Mouse (Mus musculus): ENCODE measurements at regions not wholly inside any gene's neighbourhood (a gene's known extent, or its start where the extent isn't known, plus 50 kb on each side); places are given as distances from the start of the nearest gene placed in this dataset.

GRCm38 (mm10) chr17:52448701-52449100 is 153.8 kb upstream of the Kcnh8 start:
- DNase-seq (ENCODE audit: low spot score in 2 of 2): no peak

- DNase-seq (ENCODE audit: low spot score in 2 of 2): no peak
These were observed 143.1 kb upstream of the Kcnh8 start for GRCm38 (mm10) chr17:52459303-52459996.

- DNase-seq (ENCODE audit: low spot score in 2 of 2): no peak
These were observed 142.5 kb upstream of the Kcnh8 start for GRCm38 (mm10) chr17:52459997-52460387.

DNA sequence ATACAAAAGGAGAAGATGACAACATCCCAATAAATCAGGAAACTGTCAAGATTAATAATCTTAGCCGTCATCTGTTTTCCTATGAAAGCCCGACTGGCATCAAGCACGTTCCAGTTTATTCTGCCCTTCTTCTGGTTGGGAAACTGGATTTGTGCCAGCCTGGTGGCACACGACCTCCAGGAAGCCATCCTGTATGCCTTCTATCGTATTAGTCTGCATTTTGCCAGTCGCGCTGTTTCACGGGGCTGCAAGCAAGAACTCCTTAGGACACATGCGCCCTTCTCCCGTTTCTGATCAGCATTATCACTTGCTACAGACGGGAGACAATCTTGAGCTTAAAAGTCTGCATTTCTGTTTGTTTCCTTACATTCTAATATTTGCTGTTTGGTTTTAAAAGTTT is 141.2 kb upstream of the Kcnh8 start:
- DNase-seq (ENCODE audit: low spot score in 2 of 2): peak in 1 of 2 experiments; percentile 22

GRCm38 (mm10) chr17:52461709-52462141 is 140.8 kb upstream of the Kcnh8 start:
- peak; percentile 68 for DNase-seq (ENCODE audit: low spot score in 2 of 2)

GRCm38 (mm10) chr17:52462361-52462760 is 140.1 kb upstream of the Kcnh8 start:
- no peak for DNase-seq (ENCODE audit: low spot score in 2 of 2)

DNA sequence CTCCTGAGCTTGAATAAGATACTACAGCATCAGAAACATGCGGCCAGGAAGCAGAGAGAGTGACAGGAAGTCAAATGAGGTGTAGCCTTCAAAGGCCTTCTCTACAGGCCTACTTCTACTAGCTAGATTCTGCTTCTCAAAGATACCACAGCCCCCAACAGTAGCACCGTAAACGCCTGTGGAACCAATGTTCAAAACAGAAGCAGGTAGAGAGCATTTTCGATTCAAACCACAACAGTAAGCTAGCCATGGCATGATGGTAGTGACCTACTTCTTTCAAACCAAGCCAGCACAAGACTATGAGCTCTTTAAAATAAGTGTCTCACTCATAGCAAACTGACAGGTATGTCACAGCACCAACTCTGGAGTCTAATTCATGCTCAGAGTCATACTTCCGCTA is 134.0 kb upstream of the Kcnh8 start:
- no peak for DNase-seq (ENCODE audit: low spot score in 2 of 2)

- no peak for DNase-seq (ENCODE audit: low spot score in 2 of 2)
These were observed 123.0 kb upstream of the Kcnh8 start for GRCm38 (mm10) chr17:52479327-52480086.

- DNase-seq (ENCODE audit: low spot score in 2 of 2): no peak
These were observed 122.3 kb upstream of the Kcnh8 start for GRCm38 (mm10) chr17:52480087-52480638.

DNA sequence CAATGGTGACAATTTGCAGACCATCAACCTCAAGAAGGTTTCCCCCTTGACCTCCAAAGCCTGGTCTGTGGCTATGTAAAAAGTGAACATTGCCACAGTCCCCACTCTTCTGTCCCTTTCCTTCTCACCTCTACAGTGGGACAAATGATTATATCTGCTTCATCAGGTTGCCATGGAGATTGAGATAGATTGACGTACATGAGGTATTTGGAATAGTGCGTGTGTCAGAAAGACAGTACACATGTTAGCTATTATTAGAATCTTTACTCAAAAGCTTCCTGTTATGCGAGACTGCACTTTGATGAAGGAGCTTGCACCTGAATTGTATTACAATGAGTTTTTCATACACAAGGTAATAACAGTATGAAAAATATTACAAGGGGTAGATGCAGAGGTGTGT is 95.7 kb upstream of the Kcnh8 start:
- no peak for DNase-seq (ENCODE audit: low spot score in 2 of 2)

DNA sequence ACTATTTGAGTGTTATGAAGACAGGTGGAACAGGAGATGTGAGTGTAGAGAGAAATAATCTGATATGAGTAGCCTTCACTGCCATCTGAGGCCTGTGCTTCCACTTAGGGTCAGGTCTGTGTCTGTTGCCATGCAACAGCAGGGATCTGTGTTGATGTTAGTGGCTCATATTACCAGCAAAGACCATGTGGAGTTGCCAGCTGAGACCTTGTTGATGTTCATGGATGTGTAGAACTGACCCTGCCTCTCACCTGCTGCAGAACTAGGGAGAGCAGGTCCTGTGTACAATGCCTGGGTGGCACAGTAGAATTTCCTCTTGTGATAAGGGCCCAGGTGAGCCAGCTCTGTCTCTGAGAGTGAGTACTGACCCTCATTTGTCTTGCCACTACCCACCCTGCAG is 72.2 kb upstream of the Kcnh8 start:
- no peak for DNase-seq (ENCODE audit: low spot score in 2 of 2)

Data from layer of hippocampus, postnatal 10 days (tissue).